Mouse (Mus musculus): ENCODE measurements around the gene Gm20517.

- TF ChIP-seq POLR2A (IDR thresholded peaks at IDR 0.05; ENCODE audit: borderline replicate concordance, low read depth, low read length), result no peak
- TF ChIP-seq CTCF (IDR thresholded peaks at IDR 0.05; ENCODE audit: low read depth, low read length), result peak; percentile 81
Measured at GRCm38 (mm10) chr17:47597838-47598579, 13.4 kb upstream of the Gm20517 start.

Measured in bone marrow macrophage, adult 2 months (primary cell).